Mouse (Mus musculus) kidney, postnatal 0 days (tissue): ENCODE measurements around the gene Ucp2. TPM values are rescaled to one million over a fixed set of nuclear protein-coding genes. Genes with fewer than 3 reads are reported as not detected.

ENCODE experiments used
- ATAC-seq: fragments of 200-750 bp; cut with Nextera tagmentation; replicated peaks from 2 replicates; pipeline ENCODE4 v1.8.0; 2017; ENCODE audit warnings: low read depth, moderate number of reproducible peaks, moderate TSS enrichment, moderate library complexity; ENCODE audit not compliant: low FRiP score
- DNase-seq: peaks from one replicate; pipeline ENCODE4 v3.0.0-alpha.2; 2016; ENCODE audit warnings: low spot score
- H3K27ac ChIP-seq: fragments of 300-500 bp; sonication (generic); 2 replicates; pipeline ENCODE4 v1.5.1; 2014; ENCODE audit warnings: mild to moderate bottlenecking
- H3K27me3 ChIP-seq: fragments of 300-500 bp; sonication (generic); 2 replicates; pipeline ENCODE4 v1.6.1; 2014; ENCODE audit warnings: low read length, mixed read lengths; ENCODE audit not compliant: insufficient read depth
- H3K36me3 ChIP-seq: fragments of 300-500 bp; sonication (generic); 2 replicates; pipeline ENCODE4 v1.6.1; 2014; ENCODE audit warnings: low read length, mixed read lengths; ENCODE audit not compliant: insufficient read depth
- H3K4me1 ChIP-seq: fragments of 300-500 bp; sonication (generic); replicated peaks from 2 replicates; pipeline ENCODE4 v1.6.1; 2014; ENCODE audit warnings: antibody characterized with exemption, low read length, mixed read lengths; ENCODE audit not compliant: insufficient read depth
- H3K4me2 ChIP-seq: fragments of 300-500 bp; sonication (generic); 2 replicates; pipeline ENCODE4 v1.6.1; 2014; ENCODE audit warnings: mild to moderate bottlenecking, low read length, moderate library complexity, mixed read lengths
- H3K4me3 ChIP-seq: fragments of 300-500 bp; sonication (generic); replicated peaks from 2 replicates; pipeline ENCODE4 v1.5.1; 2014; ENCODE audit warnings: low read depth, low read length
- H3K9ac ChIP-seq: fragments of 300-500 bp; sonication (generic); 2 replicates; pipeline ENCODE4 v1.6.1; 2014; ENCODE audit warnings: low read depth, low read length
- H3K9me3 ChIP-seq: fragments of 300-500 bp; sonication (generic); replicated peaks from 2 replicates; pipeline ENCODE4 v1.6.1; 2016; ENCODE audit warnings: low read length, inconsistent platforms, mixed read lengths
- CTCF ChIP-seq: IDR thresholded peaks from 2 replicates; pipeline ENCODE4 v1.5.1; 2016; ENCODE audit warnings: antibody characterized with exemption, low read depth, mild to moderate bottlenecking, moderate library complexity
- WGBS: fragments of 180-500 bp; shearing (Covaris S2); extraction: QIAGEN DNeasy Blood & Tissue Kit; methylation state at CpG from one replicate; pipeline ENCODE4 v1.1.7; 2014; 5-methylcytosine and 5-hydroxymethylcytosine counted together
- polyA plus RNA-seq: library from polyadenylated mRNA; unstranded; fragments of >200 nt; fragmentation: Nextera tagmentation; extraction: Ambion mirVana; gene quantifications from 2 replicates; pipeline ENCODE4 v1.2.1, GENCODE M21; 2015

Ucp2 gene
- polyA plus RNA-seq, 1 experiment from 2014 or later: 274 TPM

GRCm38 (mm10) chr7:100504740-100505487 lies 11.8 kb downstream of the Ucp2 start:
- Histone ChIP-seq H3K9me3 (no peaks in the 10 kb centered on the region), H3K27me3 (no peaks in the 10 kb centered on the region), H3K4me3 (no peak overlapping the region), H3K9ac (no peak overlapping the region), H3K36me3 (0 out of 2 replicates have a peak, but pooled peaks cover 6% of the 10 kb centered on the region), H3K4me2 (no peak overlapping the region), H3K27ac (no peak overlapping the region), H3K4me1 (no peaks in the 10 kb centered on the region)
- 61% methylated on average over 13 of the region's 13 CpGs for WGBS
- TF ChIP-seq CTCF: no peak
- ATAC-seq (0 out of 2 replicates have a peak, but pooled peaks have one; percentile 21), DNase-seq (peak; percentile 54)

- H3K9me3 ChIP-seq: no peaks in the 10 kb centered on the region
- peak; percentile 22; the same call in 1 of the 2 replicates for TF ChIP-seq CTCF
- H3K36me3 ChIP-seq: no peaks in the 10 kb centered on the region
- H3K27me3 ChIP-seq: no peaks in the 10 kb centered on the region
- DNase-seq (peak; percentile 52), ATAC-seq (no peak)
- H3K4me3 ChIP-seq: no peak overlapping the region
- no peak overlapping the region for H3K9ac ChIP-seq
- no peak overlapping the region for H3K27ac ChIP-seq
- 40% methylated on average over 4 of the region's 4 CpGs for WGBS
- no peaks in the 10 kb centered on the region for H3K4me1 ChIP-seq
- no peak overlapping the region for H3K4me2 ChIP-seq
Observed at GRCm38 (mm10) chr7:100506494-100506893, 13.4 kb downstream of the Ucp2 start.

GRCm38 (mm10) chr7:100508670-100509069 lies 15.5 kb downstream of the Ucp2 start:
- 45% methylated on average over 3 of the region's 3 CpGs for WGBS
- TF ChIP-seq CTCF: no peak
- no peaks in the 10 kb centered on the region for H3K36me3 ChIP-seq
- DNase-seq (no peak), ATAC-seq (no peak)
- H3K4me1 ChIP-seq: no peaks in the 10 kb centered on the region
- H3K4me2 ChIP-seq: no peak overlapping the region
- no peaks in the 10 kb centered on the region for H3K27me3 ChIP-seq
- no peak overlapping the region for H3K27ac ChIP-seq
- H3K4me3 ChIP-seq: no peak overlapping the region
- H3K9ac ChIP-seq: no peak overlapping the region
- H3K9me3 ChIP-seq: no peaks in the 10 kb centered on the region

GRCm38 (mm10) chr7:100511602-100512001 lies 18.5 kb downstream of the Ucp2 start:
- Histone ChIP-seq H3K4me2 (no peak overlapping the region), H3K27me3 (no peaks in the 10 kb centered on the region), H3K27ac (no peak overlapping the region), H3K9ac (no peak overlapping the region), H3K9me3 (no peaks in the 10 kb centered on the region), H3K4me3 (no peak overlapping the region), H3K36me3 (no peaks in the 10 kb centered on the region), H3K4me1 (no peaks in the 10 kb centered on the region)
- DNase-seq (no peak), ATAC-seq (no peak)
- no peak for TF ChIP-seq CTCF
- WGBS: 51% methylated on average over 8 of the region's 8 CpGs

- DNase-seq (no peak), ATAC-seq (no peak)
- H3K27ac ChIP-seq: no peak within 1 kb of the TSS
- TF ChIP-seq CTCF: no peak
- no peaks in the 10 kb centered on the region for H3K27me3 ChIP-seq
- 52% methylated on average over 11 of the region's 11 CpGs for WGBS
- no peak within 1 kb of the TSS for H3K4me3 ChIP-seq
- H3K4me2 ChIP-seq: 0 out of 2 replicates have a peak within 1 kb of the TSS, but pooled peaks have one; percentile 8
- H3K9me3 ChIP-seq: no peaks in the 10 kb centered on the region
- H3K9ac ChIP-seq: no peak within 1 kb of the TSS
- H3K36me3 ChIP-seq: no peaks in the 10 kb centered on the region
- H3K4me1 ChIP-seq: no peaks in the 10 kb centered on the region
Observed at GRCm38 (mm10) chr7:100514573-100514972, 21.4 kb downstream of the Ucp2 start, which contains the start of gene Dnajb13. TSS of gene Dnajb13 (minus strand) at chr7:100514960.

GRCm38 (mm10) chr7:100520204-100520603 lies 27.1 kb downstream of the Ucp2 start:
- H3K9ac ChIP-seq: no peak overlapping the region
- no peak overlapping the region for H3K27ac ChIP-seq
- DNase-seq (no peak), ATAC-seq (no peak)
- TF ChIP-seq CTCF: no peak
- H3K4me1 ChIP-seq: no peaks in the 10 kb centered on the region
- H3K27me3 ChIP-seq: no peaks in the 10 kb centered on the region
- H3K36me3 ChIP-seq: no peaks in the 10 kb centered on the region
- no peaks in the 10 kb centered on the region for H3K9me3 ChIP-seq
- WGBS: 63% methylated on average over 7 of the region's 7 CpGs
- H3K4me2 ChIP-seq: no peak overlapping the region
- H3K4me3 ChIP-seq: no peak overlapping the region
